Mouse (Mus musculus) central nervous system, embryonic 14 days (tissue): Measurements from ENCODE around the gene Mapkbp1. TPM values are rescaled to one million over a fixed set of nuclear protein-coding genes. Genes with fewer than 3 reads are reported as not detected.

Experiments
- polyA plus RNA-seq: library from polyadenylated mRNA; depleted of rRNA; stranded (reverse); fragments of >200 nt; gene quantifications from 2 replicates; pipeline ENCODE4 v1.2.3, GENCODE M21; 2012; rRNA removed

Gene Mapkbp1
- polyA plus RNA-seq, result 27.8 and 32.3 TPM in 2 replicates

GRCm38 (mm10) chr2:119972537-119972879 lies at the start of gene Mapkbp1:
TSS of gene Mapkbp1 (plus strand) at chr2:119972699.

DNA sequence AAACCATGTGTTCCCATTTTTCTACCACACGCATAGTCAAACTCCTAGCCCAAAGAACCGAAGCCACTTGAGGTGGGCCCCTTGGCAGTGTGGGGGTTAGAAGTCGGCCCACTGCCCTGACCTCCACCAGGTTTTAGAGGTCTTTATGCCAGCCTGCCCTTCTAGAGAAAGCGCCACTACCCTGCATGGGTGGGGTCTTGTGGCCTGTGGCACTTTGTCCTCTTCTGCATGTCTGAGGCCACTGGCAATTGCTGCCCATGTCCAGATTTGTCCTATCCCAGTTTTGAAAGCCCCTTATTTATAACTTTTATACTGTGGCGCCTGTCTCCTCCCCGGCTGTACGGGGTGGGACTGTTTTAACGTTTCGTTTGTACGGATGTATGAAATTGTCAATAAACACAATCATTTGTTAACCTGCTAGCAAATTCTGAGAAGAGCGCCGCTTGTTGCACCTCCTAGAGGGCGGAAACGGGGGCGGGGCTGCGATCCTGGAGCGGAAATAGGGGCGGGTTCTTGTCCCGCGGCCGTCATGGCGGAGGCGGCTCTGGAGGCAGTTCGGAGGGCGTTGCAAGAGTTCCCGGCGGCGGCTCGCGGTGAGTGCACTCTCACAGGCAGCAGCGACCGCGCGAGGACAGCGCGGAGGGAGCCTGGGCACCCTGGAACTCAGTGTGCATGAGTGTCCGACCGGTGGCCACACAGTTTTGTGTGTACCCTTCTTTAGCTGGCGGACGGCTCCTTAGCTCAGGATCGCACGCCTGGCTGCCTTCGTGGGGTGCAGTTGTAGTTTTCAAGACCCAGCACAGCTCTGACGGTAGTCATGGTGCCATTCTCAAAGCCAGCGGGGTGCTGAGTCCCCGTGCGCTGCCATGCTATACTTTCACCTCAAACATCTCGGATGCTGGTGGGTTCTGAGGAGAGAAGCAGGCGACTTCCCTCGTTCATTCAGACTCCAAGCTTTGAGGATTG lies 54.8 kb downstream of the Mapkbp1 start, which contains the start of the genes Jmjd7 and Gm28042:
TSS of gene Jmjd7 (plus strand) at position 500 of the 966 bp plus-strand sequence.
TSS of gene Gm28042 (plus strand) at position 510 of the 966 bp plus-strand sequence.

DNA sequence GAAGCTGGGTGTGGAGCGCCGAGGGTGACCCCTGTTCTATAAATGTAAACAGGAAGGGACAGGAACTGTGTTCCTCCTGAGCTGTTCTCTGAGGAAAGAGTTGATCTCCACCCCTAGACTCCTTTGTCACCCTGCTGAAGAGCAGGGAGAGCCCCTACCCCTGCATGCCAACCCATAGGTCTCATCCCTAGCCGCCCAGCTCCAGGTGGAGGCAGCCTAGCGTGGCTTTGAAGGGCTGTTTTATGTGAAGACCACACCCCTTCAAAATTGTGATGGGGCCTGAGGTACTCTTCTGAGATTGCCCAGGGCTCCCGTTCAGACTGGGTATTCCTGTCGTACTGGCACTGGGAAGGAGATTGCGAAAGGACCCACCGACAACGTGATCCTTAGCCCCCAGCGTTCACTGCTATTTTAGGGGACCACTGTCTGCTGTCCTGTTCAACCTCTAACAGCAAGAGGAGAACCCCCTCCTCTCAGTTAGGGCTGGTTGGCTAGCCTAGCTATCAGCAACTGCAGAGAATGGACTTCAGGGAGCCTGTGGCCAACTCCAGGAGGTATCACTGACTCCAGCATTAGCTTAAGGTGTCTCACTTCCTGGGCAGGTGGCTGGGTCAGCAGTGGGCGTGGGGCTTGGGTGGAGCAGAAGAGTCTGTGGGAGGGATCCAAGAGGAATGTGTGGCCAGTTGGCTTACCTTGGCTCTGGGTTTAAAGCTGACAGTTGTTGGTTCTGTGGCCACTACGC lies 60.4 kb downstream of the Mapkbp1 start, which contains the start of gene Pla2g4b:
TSS of gene Pla2g4b (plus strand) at position 692 of the 742 bp plus-strand sequence.

Other genes with a start within 250 kb of the Mapkbp1 start
- gene Itpka, start 230.4 kb upstream of the Mapkbp1 start, polyA plus RNA-seq, result 0.50 and 0.55 TPM in 2 replicates
- gene Ltk, start 212.3 kb upstream of the Mapkbp1 start, polyA plus RNA-seq, result 2.3 and 3.0 TPM in 2 replicates
- gene Rpap1, start 185.2 kb upstream of the Mapkbp1 start, polyA plus RNA-seq, result 21.9 and 22.8 TPM in 2 replicates
- 32.2 and 36.3 TPM in 2 replicates for gene Tyro3, start 175.0 kb upstream of the Mapkbp1 start, polyA plus RNA-seq
- 21.9 and 24.1 TPM in 2 replicates for gene Mga, start 75.5 kb upstream of the Mapkbp1 start, polyA plus RNA-seq
- gene Jmjd7, start 54.8 kb downstream of the Mapkbp1 start, polyA plus RNA-seq, result 19.5 and 22.5 TPM in 2 replicates
- 24.6 and 25.6 TPM in 2 replicates for gene Gm28042, start 54.8 kb downstream of the Mapkbp1 start, polyA plus RNA-seq
- 29.2 and 32.2 TPM in 2 replicates for gene Pla2g4b, start 60.7 kb downstream of the Mapkbp1 start, polyA plus RNA-seq
- gene Ehd4, start 181.9 kb downstream of the Mapkbp1 start, polyA plus RNA-seq, result 7.3 and 8.6 TPM in 2 replicates